Mouse (Mus musculus) liver, embryonic 15.5 days (tissue): ENCODE data around the gene Pard3. TPM values are rescaled to one million over a fixed set of nuclear protein-coding genes. Genes with fewer than 3 reads are reported as not detected.

Experiments used
- ATAC-seq: fragments of 200-750 bp; cut with Nextera tagmentation; 2 replicates; pipeline ENCODE4 v1.8.0; 2017; ENCODE audit warnings: moderate number of reproducible peaks, mild to moderate bottlenecking, moderate library complexity; ENCODE audit not compliant: insufficient read depth
- H3K27ac ChIP-seq: fragments of 300-500 bp; sonication (generic); replicated peaks from 2 replicates; pipeline ENCODE4 v1.5.1; 2015; ENCODE audit warnings: mild to moderate bottlenecking, inconsistent platforms
- H3K27me3 ChIP-seq: fragments of 300-500 bp; sonication (generic); 2 replicates; pipeline ENCODE4 v1.6.1; 2015; ENCODE audit warnings: mild to moderate bottlenecking, inconsistent platforms
- H3K36me3 ChIP-seq: fragments of 300-500 bp; sonication (generic); replicated peaks from 2 replicates; pipeline ENCODE4 v1.6.1; 2015; ENCODE audit warnings: moderate library complexity, mild to moderate bottlenecking, inconsistent platforms
- H3K4me1 ChIP-seq: fragments of 300-500 bp; sonication (generic); replicated peaks from 2 replicates; pipeline ENCODE4 v1.6.1; 2015; ENCODE audit warnings: inconsistent platforms
- H3K4me2 ChIP-seq: fragments of 300-500 bp; sonication (generic); 2 replicates; pipeline ENCODE4 v1.6.1; 2015; ENCODE audit warnings: moderate library complexity, mild to moderate bottlenecking, inconsistent platforms
- H3K4me3 ChIP-seq: fragments of 300-500 bp; sonication (generic); replicated peaks from 2 replicates; pipeline ENCODE4 v1.5.1; 2015; ENCODE audit warnings: mild to moderate bottlenecking, inconsistent platforms
- H3K9ac ChIP-seq: fragments of 300-500 bp; sonication (generic); 2 replicates; pipeline ENCODE4 v1.6.1; 2015; ENCODE audit warnings: moderate library complexity, mild to moderate bottlenecking, inconsistent platforms
- H3K9me3 ChIP-seq: fragments of 300-500 bp; sonication (generic); replicated peaks from 2 replicates; pipeline ENCODE4 v1.6.1; 2016; ENCODE audit warnings: inconsistent platforms
- WGBS: fragments of 180-500 bp; shearing (Covaris S2); methylation state at CpG from one replicate; pipeline ENCODE4 v1.1.7; 2015; ENCODE audit warnings: mixed read lengths; ENCODE audit not compliant: insufficient replicate concordance; 5-methylcytosine and 5-hydroxymethylcytosine counted together
- polyA plus RNA-seq: library from polyadenylated mRNA; unstranded; fragments of >200 nt; fragmentation: Nextera tagmentation; extraction: Ambion mirVana; gene quantifications from 2 replicates; pipeline ENCODE4 v1.2.1, GENCODE M21; 2015

The Pard3 gene
- polyA plus RNA-seq, 1 experiment from 2014 or later = 6.3 TPM

DNA sequence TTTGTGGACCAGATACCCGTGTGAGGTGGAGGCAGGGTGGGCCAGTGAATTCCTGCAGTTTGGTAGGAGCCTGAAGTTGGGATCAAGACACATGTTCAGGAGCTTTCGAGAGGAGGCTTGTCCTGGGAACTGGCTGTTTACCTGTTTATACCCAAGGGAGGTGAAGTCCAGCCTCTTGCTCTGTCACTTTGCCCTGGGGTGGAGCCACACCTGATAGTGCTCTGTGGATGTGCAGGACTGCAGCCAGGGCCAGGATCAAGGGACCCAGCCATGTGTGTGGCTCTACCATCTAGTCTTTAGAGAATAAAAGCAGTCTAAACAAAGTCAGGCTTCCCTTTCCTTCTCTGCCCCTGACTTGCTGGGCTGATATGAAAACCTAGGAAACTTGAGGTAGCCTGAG is 40.9 kb downstream of the Pard3 start:
- H3K4me3 ChIP-seq = no peak overlapping the region
- no peaks in the 10 kb centered on the region for H3K36me3 ChIP-seq
- peak; percentile 31; the same call in 1 of the 2 replicates for ATAC-seq
- H3K27ac ChIP-seq = no peak overlapping the region
- H3K9me3 ChIP-seq = no peaks in the 10 kb centered on the region
- H3K9ac ChIP-seq = no peak overlapping the region
- no peak overlapping the region for H3K4me2 ChIP-seq
- no peaks in the 10 kb centered on the region for H3K4me1 ChIP-seq
- H3K27me3 ChIP-seq = no peaks in the 10 kb centered on the region
- 42% methylated on average over 2 of the region's 2 CpGs for WGBS

DNA sequence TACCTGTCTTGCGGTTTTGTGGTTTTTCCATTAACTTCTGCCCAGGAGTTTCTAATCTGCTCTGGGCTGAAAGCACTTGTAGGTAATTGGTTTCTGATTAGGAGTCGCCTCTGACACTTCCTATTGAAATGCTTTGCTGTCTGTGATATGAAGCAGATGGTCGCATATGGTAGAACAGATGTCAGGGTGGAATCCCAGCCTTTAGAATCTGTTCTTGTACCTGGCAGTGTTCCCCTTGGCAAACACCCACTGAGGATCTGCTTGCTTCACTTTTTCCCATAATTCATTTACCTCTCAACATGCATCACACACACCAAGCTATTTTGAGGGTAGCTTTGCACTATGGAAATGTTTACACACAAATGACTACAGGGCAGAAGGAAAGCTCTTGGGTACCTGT is 44.2 kb downstream of the Pard3 start:
- Histone ChIP-seq H3K9ac (no peak overlapping the region), H3K4me1 (no peaks in the 10 kb centered on the region), H3K36me3 (no peaks in the 10 kb centered on the region), H3K4me3 (no peak overlapping the region), H3K4me2 (no peak overlapping the region), H3K27me3 (no peaks in the 10 kb centered on the region), H3K9me3 (no peaks in the 10 kb centered on the region), H3K27ac (no peak overlapping the region)
- WGBS = 26% methylated on average over 3 of the region's 3 CpGs
- ATAC-seq = no peak

GRCm38 (mm10) chr8:127113209-127113608 is 49.5 kb downstream of the Pard3 start:
- no peak for ATAC-seq
- no peaks in the 10 kb centered on the region for H3K27me3 ChIP-seq
- H3K9ac ChIP-seq = no peak overlapping the region
- H3K4me3 ChIP-seq = no peak overlapping the region
- H3K36me3 ChIP-seq = no peaks in the 10 kb centered on the region
- H3K4me1 ChIP-seq = no peaks in the 10 kb centered on the region
- H3K9me3 ChIP-seq = no peaks in the 10 kb centered on the region
- 67% methylated on average over 5 of the region's 5 CpGs for WGBS
- H3K4me2 ChIP-seq = no peak overlapping the region
- no peak overlapping the region for H3K27ac ChIP-seq

DNA sequence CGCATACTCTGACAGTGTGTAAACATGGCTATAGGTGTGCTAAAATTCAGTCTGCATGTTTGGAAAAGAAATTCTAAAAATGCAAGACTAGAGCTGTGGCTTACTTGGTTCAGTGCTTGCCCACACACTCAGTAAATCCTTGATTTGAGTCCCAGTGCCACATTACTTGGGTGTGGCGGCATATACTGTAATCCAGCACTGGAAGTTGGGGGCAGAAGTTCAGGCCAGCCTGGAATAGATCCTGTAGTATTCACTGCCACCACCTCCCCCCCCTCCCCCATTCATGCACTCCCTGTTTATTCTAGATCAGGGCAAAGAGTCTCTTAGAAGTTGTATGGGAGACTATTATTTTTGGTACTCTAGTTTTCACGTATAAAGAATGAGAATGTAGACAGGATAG is 52.1 kb downstream of the Pard3 start:
- no peaks in the 10 kb centered on the region for H3K27me3 ChIP-seq
- no peak overlapping the region for H3K4me2 ChIP-seq
- ATAC-seq = no peak
- H3K4me3 ChIP-seq = no peak overlapping the region
- 63% methylated on average over 3 of the region's 3 CpGs for WGBS
- no peaks in the 10 kb centered on the region for H3K4me1 ChIP-seq
- no peaks in the 10 kb centered on the region for H3K36me3 ChIP-seq
- H3K9me3 ChIP-seq = no peaks in the 10 kb centered on the region
- H3K27ac ChIP-seq = no peak overlapping the region
- H3K9ac ChIP-seq = no peak overlapping the region

DNA sequence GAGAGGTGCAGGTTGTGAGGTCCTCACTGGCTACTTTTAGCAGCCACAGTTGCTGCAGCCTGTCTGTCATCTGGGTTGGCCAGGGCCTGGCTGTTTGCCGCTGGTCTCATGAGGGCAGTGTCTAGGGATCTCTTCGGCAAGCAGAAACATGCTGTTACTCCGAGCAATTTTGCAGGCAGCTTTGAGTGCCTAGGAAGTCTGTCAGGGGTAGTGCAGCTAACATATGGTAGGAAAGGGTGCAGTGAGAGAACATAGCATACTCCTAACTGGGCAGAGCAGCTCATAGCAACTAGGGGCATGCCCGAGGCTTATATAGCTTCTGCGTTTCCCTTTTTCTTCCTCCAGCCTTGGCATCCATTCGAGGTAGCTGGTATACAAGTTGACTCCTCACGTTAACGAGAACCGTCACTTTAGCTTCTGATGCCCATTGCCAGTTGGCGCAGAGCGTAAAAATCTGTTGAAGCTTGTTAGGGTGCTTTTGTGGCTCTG is 54.7 kb downstream of the Pard3 start:
- Histone ChIP-seq H3K4me3 (no peak overlapping the region), H3K4me1 (no peaks in the 10 kb centered on the region), H3K36me3 (no peaks in the 10 kb centered on the region), H3K9ac (no peak overlapping the region), H3K27me3 (no peaks in the 10 kb centered on the region), H3K4me2 (no peak overlapping the region), H3K27ac (no peak overlapping the region), H3K9me3 (no peaks in the 10 kb centered on the region)
- ATAC-seq = no peak
- WGBS = 61% methylated on average over 11 of the region's 11 CpGs

DNA sequence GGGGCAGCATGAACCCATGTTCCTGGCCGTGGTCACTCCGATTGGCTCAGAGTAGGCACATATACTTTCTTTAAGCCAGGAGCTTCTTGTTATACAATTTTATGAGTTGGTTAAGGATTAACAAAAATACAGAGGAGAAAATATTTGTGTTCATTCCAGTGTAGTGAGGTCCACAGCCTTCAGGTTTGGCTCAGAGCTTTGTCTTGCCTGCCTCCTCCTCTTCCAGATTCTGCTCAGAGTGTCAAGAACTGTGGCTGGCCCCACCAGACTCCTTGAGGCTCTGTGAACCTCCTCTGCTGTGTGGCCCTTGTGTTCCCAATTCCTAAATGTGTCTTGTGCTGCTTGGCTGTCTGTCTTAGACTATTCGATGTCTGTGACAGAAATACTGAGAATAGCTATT is 59.7 kb downstream of the Pard3 start:
- H3K9ac ChIP-seq = no peak overlapping the region
- no peaks in the 10 kb centered on the region for H3K36me3 ChIP-seq
- H3K27me3 ChIP-seq = no peaks in the 10 kb centered on the region
- no peaks in the 10 kb centered on the region for H3K4me1 ChIP-seq
- H3K27ac ChIP-seq = no peak overlapping the region
- ATAC-seq = no peak
- H3K4me3 ChIP-seq = no peak overlapping the region
- H3K4me2 ChIP-seq = no peak overlapping the region
- 57% methylated on average over 3 of the region's 3 CpGs for WGBS
- H3K9me3 ChIP-seq = no peaks in the 10 kb centered on the region

- H3K27me3 ChIP-seq = no peaks in the 10 kb centered on the region
- no peak overlapping the region for H3K4me2 ChIP-seq
- 0 out of 2 replicates have a peak, but pooled peaks cover 6% of the 10 kb centered on the region for H3K4me1 ChIP-seq
- H3K27ac ChIP-seq = no peak overlapping the region
- ATAC-seq = no peak
- no peaks in the 10 kb centered on the region for H3K9me3 ChIP-seq
- WGBS = 20% methylated on average over 8 of the region's 8 CpGs
- no peaks in the 10 kb centered on the region for H3K36me3 ChIP-seq
- H3K9ac ChIP-seq = no peak overlapping the region
- H3K4me3 ChIP-seq = no peak overlapping the region
These were observed 61.1 kb downstream of the Pard3 start for GRCm38 (mm10) chr8:127124795-127125194.

- Histone ChIP-seq H3K9me3 (no peaks in the 10 kb centered on the region), H3K36me3 (no peaks in the 10 kb centered on the region), H3K27me3 (no peaks in the 10 kb centered on the region), H3K27ac (peak overlapping the region; percentile 29; the same call in 1 of the 2 replicates), H3K4me3 (no peak overlapping the region), H3K9ac (no peak overlapping the region), H3K4me1 (0 out of 2 replicates have a peak, but pooled peaks cover 6% of the 10 kb centered on the region), H3K4me2 (peak overlapping the region; percentile 23; the same call in 1 of the 2 replicates)
- WGBS = 52% methylated on average over 11 of the region's 11 CpGs
- ATAC-seq = peak; percentile 58; the same call in 1 of the 2 replicates
These were observed 62.3 kb downstream of the Pard3 start for GRCm38 (mm10) chr8:127125686-127126683.

DNA sequence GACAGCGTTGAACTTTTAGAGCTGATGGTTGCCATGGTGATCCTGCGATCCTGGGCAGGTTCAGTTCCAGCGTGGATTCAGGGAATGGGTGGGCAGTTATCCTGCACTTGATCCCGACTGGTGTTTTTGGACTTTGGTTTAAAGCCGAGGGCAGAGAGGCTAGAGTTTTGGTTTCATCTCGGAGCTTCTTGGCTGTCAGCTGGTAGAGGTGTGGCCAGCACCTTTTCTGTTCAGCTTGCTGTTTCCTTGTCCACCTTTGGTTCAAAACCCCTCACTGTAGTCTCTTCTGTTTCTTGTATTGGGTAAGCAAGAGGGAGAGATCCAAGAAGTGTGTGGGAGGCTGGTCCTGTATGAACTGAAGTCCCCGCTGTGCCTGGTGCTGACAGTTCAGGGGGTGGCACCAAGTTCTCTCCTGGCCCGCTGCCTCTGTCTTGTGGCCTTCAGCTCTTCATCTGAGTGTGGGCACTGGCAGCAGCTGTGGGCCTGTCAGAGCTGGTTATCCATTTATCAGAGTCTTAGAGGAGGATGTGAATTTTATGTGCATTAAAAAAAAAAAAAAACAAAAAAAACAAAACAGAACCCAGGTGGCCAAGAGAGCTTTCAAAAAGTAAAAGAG is 65.2 kb downstream of the Pard3 start:
- H3K4me2 ChIP-seq = peak overlapping the region; percentile 25
- no peak overlapping the region for H3K9ac ChIP-seq
- H3K4me3 ChIP-seq = no peak overlapping the region
- no peaks in the 10 kb centered on the region for H3K36me3 ChIP-seq
- WGBS = 52% methylated on average over 8 of the region's 8 CpGs
- H3K4me1 ChIP-seq = 0 out of 2 replicates have a peak, but pooled peaks cover 6% of the 10 kb centered on the region
- no peak overlapping the region for H3K27ac ChIP-seq
- H3K27me3 ChIP-seq = no peaks in the 10 kb centered on the region
- no peaks in the 10 kb centered on the region for H3K9me3 ChIP-seq
- no peak for ATAC-seq

DNA sequence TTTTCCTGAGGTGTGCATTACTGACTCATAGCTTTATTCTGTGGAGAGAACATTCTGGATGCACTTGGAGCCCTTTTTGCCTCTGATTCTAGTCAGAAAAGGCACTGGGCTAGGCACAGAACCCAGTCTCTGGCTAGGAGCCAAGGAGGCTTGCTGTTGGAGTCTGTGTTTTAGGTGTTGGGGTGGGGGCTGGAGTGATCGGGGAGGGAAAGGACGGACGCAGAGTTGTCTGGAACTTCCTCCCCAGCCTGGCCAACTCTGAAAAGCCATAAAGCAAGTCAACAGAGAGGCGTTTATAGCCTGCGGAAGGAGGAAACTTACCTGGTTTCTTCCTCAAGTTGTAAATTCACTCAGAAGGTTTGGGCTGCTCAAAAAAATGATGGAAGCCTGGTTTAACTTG is 70.6 kb downstream of the Pard3 start:
- Histone ChIP-seq H3K9ac (no peak overlapping the region), H3K4me1 (0 out of 2 replicates have a peak, but pooled peaks cover 15% of the 10 kb centered on the region), H3K27me3 (no peaks in the 10 kb centered on the region), H3K4me2 (no peak overlapping the region), H3K9me3 (no peaks in the 10 kb centered on the region), H3K4me3 (no peak overlapping the region), H3K27ac (no peak overlapping the region), H3K36me3 (no peaks in the 10 kb centered on the region)
- no peak for ATAC-seq
- WGBS = 29% methylated on average over 5 of the region's 5 CpGs

DNA sequence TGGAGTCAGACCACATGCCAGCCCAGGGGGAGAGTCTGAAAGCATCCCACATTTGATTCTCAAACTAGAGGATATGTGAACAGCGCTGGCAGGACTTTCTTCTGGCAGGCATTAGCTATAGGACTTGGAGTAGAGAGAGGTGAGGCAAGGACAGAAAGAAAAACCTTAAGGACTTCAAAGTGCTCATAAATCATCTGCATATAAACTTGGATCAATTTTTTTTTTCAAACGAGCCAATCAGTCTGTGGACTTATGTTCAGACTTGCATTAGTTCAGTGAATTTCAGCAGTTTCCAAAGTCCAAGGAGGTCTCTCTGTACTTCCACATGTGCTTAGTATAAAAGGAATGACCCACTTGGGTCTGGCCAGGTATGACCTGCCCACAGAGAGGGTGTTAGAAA is 72.5 kb downstream of the Pard3 start:
- Histone ChIP-seq H3K27me3 (no peaks in the 10 kb centered on the region), H3K9me3 (no peaks in the 10 kb centered on the region), H3K9ac (no peak overlapping the region), H3K4me3 (no peak overlapping the region), H3K4me1 (0 out of 2 replicates have a peak, but pooled peaks cover 15% of the 10 kb centered on the region), H3K36me3 (no peaks in the 10 kb centered on the region), H3K4me2 (no peak overlapping the region), H3K27ac (no peak overlapping the region)
- no peak for ATAC-seq
- 40% methylated on average over 2 of the region's 2 CpGs for WGBS
